Mouse (Mus musculus): Measurements from ENCODE around the gene Lrch1. TPM values are rescaled to one million over a fixed set of nuclear protein-coding genes. Genes with fewer than 3 reads are reported as not detected.
A peak's percentile ranks its signal among the peaks of the same experiment; 100 is the strongest.

Gene Lrch1
- polyA plus RNA-seq, 1 experiment, result 8.4 TPM

- no peak overlapping the region for H3K27ac ChIP-seq (ENCODE audit: insufficient read depth, low read depth, low read length)
- no peaks in the 10 kb centered on the region for H3K27me3 ChIP-seq (replicated peaks; ENCODE audit: control insufficient read depth, insufficient read depth, low read length)
- WGBS, result 93% methylated on average over 16 of the region's 16 CpGs
- no peak for DNase-seq
- H3K36me3 ChIP-seq (ENCODE audit: control insufficient read depth, insufficient read depth, low read length), result peaks cover 1% of the 10 kb centered on the region; the same call in 1 of the 2 replicates
- H3K4me1 ChIP-seq (ENCODE audit: control insufficient read depth, insufficient read depth, low read length), result no peaks in the 10 kb centered on the region
- TF ChIP-seq CTCF (conservative IDR thresholded peaks at IDR 0.05; ENCODE audit: insufficient read depth, insufficient read length, low read depth, low read length) (no peak), POLR2A (IDR thresholded peaks at IDR 0.05; ENCODE audit: low read depth, low read length) (no peak)
- H3K4me3 ChIP-seq (ENCODE audit: insufficient read depth, low read depth, low read length), result no peak overlapping the region
These were observed 149.4 kb downstream of the Lrch1 start for GRCm38 (mm10) chr14:74798063-74798890.

- TF ChIP-seq CTCF (conservative IDR thresholded peaks at IDR 0.05; ENCODE audit: insufficient read depth, insufficient read length, low read depth, low read length), result no peak
- TF ChIP-seq POLR2A (IDR thresholded peaks at IDR 0.05; ENCODE audit: low read depth, low read length), result no peak
- H3K4me1 ChIP-seq (ENCODE audit: control insufficient read depth, insufficient read depth, low read length), result no peaks in the 10 kb centered on the region
- H3K27ac ChIP-seq (ENCODE audit: insufficient read depth, low read depth, low read length), result no peak overlapping the region
- H3K36me3 ChIP-seq (ENCODE audit: control insufficient read depth, insufficient read depth, low read length), result peaks cover 1% of the 10 kb centered on the region; the same call in 1 of the 2 replicates
- no peaks in the 10 kb centered on the region for H3K27me3 ChIP-seq (replicated peaks; ENCODE audit: control insufficient read depth, insufficient read depth, low read length)
- H3K4me3 ChIP-seq (ENCODE audit: insufficient read depth, low read depth, low read length), result no peak overlapping the region
- 72% methylated on average over 10 of the region's 10 CpGs for WGBS
- DNase-seq, result no peak
These were observed 150.2 kb downstream of the Lrch1 start for GRCm38 (mm10) chr14:74797386-74798062.

GRCm38 (mm10) chr14:74794931-74795330 is 152.7 kb downstream of the Lrch1 start:
- 55% methylated on average over 12 of the region's 12 CpGs for WGBS
- DNase-seq, result no peak
- no peaks in the 10 kb centered on the region for H3K27me3 ChIP-seq (replicated peaks; ENCODE audit: control insufficient read depth, insufficient read depth, low read length)
- no peak overlapping the region for H3K4me3 ChIP-seq (ENCODE audit: insufficient read depth, low read depth, low read length)
- H3K36me3 ChIP-seq (ENCODE audit: control insufficient read depth, insufficient read depth, low read length), result peaks cover 1% of the 10 kb centered on the region; the same call in 1 of the 2 replicates
- H3K27ac ChIP-seq (ENCODE audit: insufficient read depth, low read depth, low read length), result no peak overlapping the region
- H3K4me1 ChIP-seq (ENCODE audit: control insufficient read depth, insufficient read depth, low read length), result no peaks in the 10 kb centered on the region
- no peak for TF ChIP-seq POLR2A (IDR thresholded peaks at IDR 0.05; ENCODE audit: low read depth, low read length)
- TF ChIP-seq CTCF (conservative IDR thresholded peaks at IDR 0.05; ENCODE audit: insufficient read depth, insufficient read length, low read depth, low read length), result no peak

GRCm38 (mm10) chr14:74792793-74793192 is 154.9 kb downstream of the Lrch1 start:
- WGBS, result 83% methylated on average over 6 of the region's 6 CpGs
- Histone ChIP-seq H3K4me3 (ENCODE audit: insufficient read depth, low read depth, low read length) (no peak overlapping the region), H3K27me3 (replicated peaks; ENCODE audit: control insufficient read depth, insufficient read depth, low read length) (no peaks in the 10 kb centered on the region), H3K27ac (ENCODE audit: insufficient read depth, low read depth, low read length) (no peak overlapping the region), H3K4me1 (ENCODE audit: control insufficient read depth, insufficient read depth, low read length) (no peaks in the 10 kb centered on the region), H3K36me3 (ENCODE audit: control insufficient read depth, insufficient read depth, low read length) (peaks cover 1% of the 10 kb centered on the region; the same call in 1 of the 2 replicates)
- TF ChIP-seq POLR2A (IDR thresholded peaks at IDR 0.05; ENCODE audit: low read depth, low read length), result no peak
- TF ChIP-seq CTCF (conservative IDR thresholded peaks at IDR 0.05; ENCODE audit: insufficient read depth, insufficient read length, low read depth, low read length), result no peak
- no peak for DNase-seq

GRCm38 (mm10) chr14:74790535-74790934 is 157.1 kb downstream of the Lrch1 start:
- H3K27me3 ChIP-seq (replicated peaks; ENCODE audit: control insufficient read depth, insufficient read depth, low read length), result no peaks in the 10 kb centered on the region
- 89% methylated on average over 5 of the region's 5 CpGs for WGBS
- H3K36me3 ChIP-seq (ENCODE audit: control insufficient read depth, insufficient read depth, low read length), result peaks cover 5% of the 10 kb centered on the region
- TF ChIP-seq POLR2A (IDR thresholded peaks at IDR 0.05; ENCODE audit: low read depth, low read length), result no peak
- no peak for TF ChIP-seq CTCF (conservative IDR thresholded peaks at IDR 0.05; ENCODE audit: insufficient read depth, insufficient read length, low read depth, low read length)
- no peak overlapping the region for H3K4me3 ChIP-seq (ENCODE audit: insufficient read depth, low read depth, low read length)
- H3K27ac ChIP-seq (ENCODE audit: insufficient read depth, low read depth, low read length), result no peak overlapping the region
- DNase-seq, result no peak
- no peaks in the 10 kb centered on the region for H3K4me1 ChIP-seq (ENCODE audit: control insufficient read depth, insufficient read depth, low read length)

GRCm38 (mm10) chr14:74788766-74789165 is 158.9 kb downstream of the Lrch1 start:
- Histone ChIP-seq H3K4me3 (ENCODE audit: insufficient read depth, low read depth, low read length) (no peak overlapping the region), H3K27ac (ENCODE audit: insufficient read depth, low read depth, low read length) (no peak overlapping the region), H3K27me3 (replicated peaks; ENCODE audit: control insufficient read depth, insufficient read depth, low read length) (no peaks in the 10 kb centered on the region), H3K4me1 (ENCODE audit: control insufficient read depth, insufficient read depth, low read length) (no peaks in the 10 kb centered on the region), H3K36me3 (ENCODE audit: control insufficient read depth, insufficient read depth, low read length) (peaks cover 6% of the 10 kb centered on the region)
- WGBS, result 64% methylated on average over 8 of the region's 8 CpGs
- TF ChIP-seq CTCF (conservative IDR thresholded peaks at IDR 0.05; ENCODE audit: insufficient read depth, insufficient read length, low read depth, low read length) (peak; percentile 47), POLR2A (IDR thresholded peaks at IDR 0.05; ENCODE audit: low read depth, low read length) (no peak)
- peak; percentile 30 for DNase-seq

- H3K36me3 ChIP-seq (ENCODE audit: control insufficient read depth, insufficient read depth, low read length), result peaks cover 9% of the 10 kb centered on the region
- H3K4me1 ChIP-seq (ENCODE audit: control insufficient read depth, insufficient read depth, low read length), result no peaks in the 10 kb centered on the region
- no peaks in the 10 kb centered on the region for H3K27me3 ChIP-seq (replicated peaks; ENCODE audit: control insufficient read depth, insufficient read depth, low read length)
- H3K27ac ChIP-seq (ENCODE audit: insufficient read depth, low read depth, low read length), result no peak overlapping the region
- H3K4me3 ChIP-seq (ENCODE audit: insufficient read depth, low read depth, low read length), result no peak overlapping the region
- DNase-seq, result no peak
- TF ChIP-seq POLR2A (IDR thresholded peaks at IDR 0.05; ENCODE audit: low read depth, low read length), result no peak
- no peak for TF ChIP-seq CTCF (conservative IDR thresholded peaks at IDR 0.05; ENCODE audit: insufficient read depth, insufficient read length, low read depth, low read length)
- WGBS, result 86% methylated on average over 3 of the region's 3 CpGs
These were observed 160.0 kb downstream of the Lrch1 start for GRCm38 (mm10) chr14:74787717-74788116.
